Mouse (Mus musculus) MEL (cell line): ENCODE data around the gene Cfap46.

Source experiments
- CHD2 ChIP-seq: IDR thresholded peaks from 2 replicates; pipeline ENCODE4 v1.6.1; 2011; ENCODE audit warnings: low read length, improper control_type of control experiment
- CTCF ChIP-seq, 3 experiments: IDR thresholded peaks in 2 of 3; conservative IDR thresholded peaks in 1 of 3; 2 replicates each; pipeline ENCODE4 v1.5.1; 2011 to 2012; ENCODE audit warnings: low read length in 3 of 3, low read depth in 2 of 3, mild to moderate bottlenecking in 2 of 3, improper control_type of control experiment in 1 of 3, inconsistent platforms in 1 of 3, mixed read lengths in 1 of 3, moderate library complexity in 1 of 3; ENCODE audit not compliant: control insufficient read depth in 1 of 3, insufficient read depth in 1 of 3, poor library complexity in 1 of 3, severe bottlenecking in 1 of 3
- E2F4 ChIP-seq: IDR thresholded peaks from 2 replicates; pipeline ENCODE4 v1.6.1; 2011; ENCODE audit warnings: low read depth, low read length, improper control_type of control experiment, borderline replicate concordance
- ELF1 ChIP-seq: IDR thresholded peaks from 2 replicates; pipeline ENCODE4 v1.6.1; 2014; ENCODE audit warnings: low read depth, mild to moderate bottlenecking, inconsistent platforms, low read length, improper control_type of control experiment, moderate library complexity
- EP300 ChIP-seq, 2 experiments: IDR thresholded peaks; 2 replicates each; pipeline ENCODE4 v1.6.1; 2011; ENCODE audit warnings: improper control_type of control experiment in 2 of 2, low read length in 2 of 2, low read depth in 1 of 2, mild to moderate bottlenecking in 1 of 2
- HCFC1 ChIP-seq: IDR thresholded peaks from 2 replicates; pipeline ENCODE4 v1.6.1; 2012; ENCODE audit warnings: low read depth, mild to moderate bottlenecking, inconsistent platforms, low read length, improper control_type of control experiment, moderate library complexity
- JUND ChIP-seq: IDR thresholded peaks from 2 replicates; pipeline ENCODE4 v1.6.1; 2011; ENCODE audit warnings: low read depth, mild to moderate bottlenecking, improper control_type of control experiment, low read length
- MAX ChIP-seq: IDR thresholded peaks from 2 replicates; pipeline ENCODE4 v1.6.1; 2011; ENCODE audit warnings: low read length, improper control_type of control experiment
- RCOR1 ChIP-seq: IDR thresholded peaks from 2 replicates; pipeline ENCODE4 v1.6.1; 2012; ENCODE audit warnings: low read depth, mild to moderate bottlenecking, inconsistent platforms, low read length, improper control_type of control experiment
- USF1 ChIP-seq: IDR thresholded peaks from 2 replicates; pipeline ENCODE4 v1.6.1; 2014; ENCODE audit warnings: low read depth, mild to moderate bottlenecking, inconsistent platforms, low read length, improper control_type of control experiment, moderate library complexity
- ZKSCAN1 ChIP-seq: IDR thresholded peaks from 2 replicates; pipeline ENCODE4 v1.6.1; 2012; ENCODE audit warnings: low read depth, mild to moderate bottlenecking, inconsistent platforms, low read length, improper control_type of control experiment, moderate library complexity

GRCm38 (mm10) chr7:139711821-139712220 lies 28.2 kb upstream of the Cfap46 start:
- no peak for TF ChIP-seq EP300 (IDR thresholded peaks at IDR 0.05; ENCODE audit: low read depth in 1 of 2, low read length in 2 of 2)
- no peak for TF ChIP-seq MAX
- TF ChIP-seq ZKSCAN1 = no peak
- TF ChIP-seq RCOR1 = no peak
- TF ChIP-seq JUND = no peak
- TF ChIP-seq USF1 = no peak
- no peak for TF ChIP-seq E2F4
- TF ChIP-seq HCFC1 = no peak
- TF ChIP-seq CTCF (IDR thresholded peaks at IDR 0.05 in 2 of 3, conservative IDR thresholded peaks at IDR 0.05 in 1 of 3; ENCODE audit: control insufficient read depth in 1 of 3, insufficient read depth in 1 of 3, low read depth in 2 of 3, low read length in 3 of 3, poor library complexity in 1 of 3, severe bottlenecking in 1 of 3) = no peak
- TF ChIP-seq CHD2 = no peak
- TF ChIP-seq ELF1 = no peak
